Comparison of ENCODE assay signal across 8 mouse cellular contexts in genomic region chr9:98601837-98602359, GRCm38 (mm10). TPM values are rescaled to one million over a fixed set of nuclear protein-coding genes. Genes with fewer than 3 reads are reported as not detected.
DNase-seq lines count a peak whose midpoint lies in the region; ATAC-seq and TF ChIP-seq lines count a peak whose summit lies in the region.

No protein-coding gene starts in this region.

- H3K79me2 ChIP-seq in liver, adult 2 months (ENCODE audit: control insufficient read depth, insufficient read depth, low read length): peaks cover 7% of the 10 kb centered on the region; the same call in 1 of the 2 replicates

- no peaks in the 10 kb centered on the region for H3K9me3 ChIP-seq in limb, embryonic 10.5 days (replicated peaks)
- no peaks in the 10 kb centered on the region for H3K9me3 ChIP-seq in neural tube, embryonic 14.5 days (ENCODE audit: control insufficient read depth, low read length)

- peak overlapping the region; percentile 83 for H3K4me2 ChIP-seq in neural tube, embryonic 14.5 days (ENCODE audit: low read depth, low read length)

- H3K4me3 ChIP-seq in liver, adult 2 months (ENCODE audit: insufficient read depth, low read depth, low read length): peak overlapping the region; percentile 78
- 0 out of 2 replicates have a peak overlapping the region, but pooled peaks have one; percentile 3 for H3K4me3 ChIP-seq in embryonic fibroblast, embryonic 13.5 days (ENCODE audit: insufficient read depth, low read length)
- H3K4me3 ChIP-seq in limb, embryonic 10.5 days: peak overlapping the region; percentile 94
- peak overlapping the region; percentile 96 for H3K4me3 ChIP-seq in neural tube, embryonic 14.5 days (ENCODE audit: low read depth, low read length)

- TF ChIP-seq CTCF in liver, adult 2 months (IDR thresholded peaks at IDR 0.05; ENCODE audit: low read depth, low read length): no peak
- TF ChIP-seq CTCF in embryonic fibroblast, embryonic 13.5 days (IDR thresholded peaks at IDR 0.05; ENCODE audit: borderline replicate concordance, insufficient read depth, low read length): no peak

- no peak for DNase-seq in liver, adult 2 months (ENCODE audit: extremely low read depth, low read depth, low spot score)
- no peak for DNase-seq in liver
- no peak for DNase-seq in limb, embryonic 10.5 days (ENCODE audit: low spot score)
- DNase-seq in cerebellum, adult 8-10 months: no peak
- no peak for DNase-seq in layer of hippocampus, adult 11-12 months (ENCODE audit: low spot score)
- DNase-seq in yolk sac, embryonic 10.5 days (ENCODE audit: low spot score): no peak

- WGBS in liver, adult 2 months: 46% methylated on average over 11 of the region's 11 CpGs
- 54% methylated on average over 11 of the region's 11 CpGs for WGBS in limb, embryonic 10.5 days
- WGBS in neural tube, embryonic 14.5 days: 56% methylated on average over 11 of the region's 11 CpGs

- H3K36me3 ChIP-seq in liver, adult 2 months (ENCODE audit: control insufficient read depth, insufficient read depth, low read length): peaks cover 1% of the 10 kb centered on the region; the same call in 1 of the 2 replicates
- peaks cover 21% of the 10 kb centered on the region for H3K36me3 ChIP-seq in limb, embryonic 10.5 days
- H3K36me3 ChIP-seq in neural tube, embryonic 14.5 days (ENCODE audit: control insufficient read depth, insufficient read depth, low read length): 0 out of 2 replicates have a peak, but pooled peaks cover 7% of the 10 kb centered on the region

- no peak for TF ChIP-seq POLR2A in liver, adult 2 months (IDR thresholded peaks at IDR 0.05; ENCODE audit: extremely low read depth, insufficient read depth, low read length)
- no peak for TF ChIP-seq POLR2A in embryonic fibroblast, embryonic 13.5 days (IDR thresholded peaks at IDR 0.05; ENCODE audit: low read depth, low read length)

- H3K4me1 ChIP-seq in liver, adult 2 months (ENCODE audit: control insufficient read depth, insufficient read depth, low read length): no peaks in the 10 kb centered on the region; the same call in 1 of the 2 replicates
- H3K4me1 ChIP-seq in embryonic fibroblast, embryonic 13.5 days (ENCODE audit: control insufficient read depth, insufficient read depth, low read length): peaks cover 7% of the 10 kb centered on the region
- peaks cover 11% of the 10 kb centered on the region for H3K4me1 ChIP-seq in limb, embryonic 10.5 days
- peaks cover 11% of the 10 kb centered on the region for H3K4me1 ChIP-seq in neural tube, embryonic 14.5 days (ENCODE audit: control insufficient read depth, insufficient read depth, low read length)

- no peak overlapping the region for H3K27ac ChIP-seq in liver, adult 2 months (replicated peaks; ENCODE audit: insufficient read depth, low read depth, low read length)
- no peak overlapping the region for H3K27ac ChIP-seq in embryonic fibroblast, embryonic 13.5 days (ENCODE audit: insufficient read depth, low read length)
- peak overlapping the region; percentile 86 for H3K27ac ChIP-seq in limb, embryonic 10.5 days
- H3K27ac ChIP-seq in neural tube, embryonic 14.5 days (ENCODE audit: low read depth, low read length): no peak overlapping the region

- peak; percentile 23; the same call in 1 of the 2 replicates for ATAC-seq in neural tube, embryonic 14.5 days (ENCODE audit: low read depth)

- no peak overlapping the region for H3K9ac ChIP-seq in liver, adult 2 months (ENCODE audit: low read depth, low read length)
- peak overlapping the region; percentile 77; the same call in 1 of the 2 replicates for H3K9ac ChIP-seq in neural tube, embryonic 14.5 days (replicated peaks; ENCODE audit: low read depth, low read length)

- no peaks in the 10 kb centered on the region for H3K27me3 ChIP-seq in liver, adult 2 months (ENCODE audit: control insufficient read depth, insufficient read depth, low read length)
- no peaks in the 10 kb centered on the region for H3K27me3 ChIP-seq in limb, embryonic 10.5 days (ENCODE audit: low read depth, poor library complexity, severe bottlenecking)
- H3K27me3 ChIP-seq in neural tube, embryonic 14.5 days (ENCODE audit: control insufficient read depth, insufficient read depth, low read length): no peaks in the 10 kb centered on the region

RNA-seq across cellular contexts. Expression of gene Mrps22, which starts 0.4 kb away (rescaled TPM):
- 43.2 and 44.7 TPM in 2 replicates for total RNA-seq in liver, adult 2 months (2014; rRNA removed)
- polyA plus RNA-seq in liver, adult 2 months (2012; rRNA removed): 22.6 and 24.7 TPM in 2 replicates
- polyA plus RNA-seq in embryonic fibroblast, embryonic 13.5 days (2011; ENCODE audit: insufficient read length, low read depth, missing spikeins): 29.5 and 33.0 TPM in 2 replicates
- 81.9 and 93.1 TPM in 2 replicates for polyA plus RNA-seq in limb, embryonic 10.5 days (2016; fragmentation: Nextera tagmentation; extraction: Ambion mirVana)
- 50.4 and 54.8 TPM in 2 replicates for polyA plus RNA-seq in neural tube, embryonic 14.5 days (2014; fragmentation: Nextera tagmentation; extraction: Ambion mirVana)

RNA-seq across cellular contexts. Expression of gene Copb2, which starts 38.4 kb away (rescaled TPM):
- total RNA-seq in liver, adult 2 months (2014; rRNA removed): 89.6 and 108 TPM in 2 replicates
- 23.9 and 24.6 TPM in 2 replicates for polyA plus RNA-seq in liver, adult 2 months (2012; rRNA removed)
- 224 and 237 TPM in 2 replicates for polyA plus RNA-seq in embryonic fibroblast, embryonic 13.5 days (2011; ENCODE audit: insufficient read length, low read depth, missing spikeins)
- 147 and 178 TPM in 2 replicates for polyA plus RNA-seq in limb, embryonic 10.5 days (2016; fragmentation: Nextera tagmentation; extraction: Ambion mirVana)
- polyA plus RNA-seq in neural tube, embryonic 14.5 days (2014; fragmentation: Nextera tagmentation; extraction: Ambion mirVana): 119 and 154 TPM in 2 replicates

Comparison
In these comparisons a context has a peak if more than half of its experiments do, and no peak if none do; other contexts are left out.
1. H3K4me3 ChIP-seq: peak in every context shown above with its lines; median percentile 96 in neural tube, embryonic 14.5 days; 94 in limb, embryonic 10.5 days; 78 in liver, adult 2 months; 3 in embryonic fibroblast, embryonic 13.5 days.